Mouse (Mus musculus) c-Kit-positive CD71-negative TER-119-negative erythroid progenitor cells, embryonic 14.5 days (primary cell): ENCODE measurements around the gene Prkcz.

Experiments used
- DNase-seq: peaks from one replicate; pipeline ENCODE4 v3.0.0-alpha.2; 2013; ENCODE audit warnings: low read depth

The Prkcz gene

DNA sequence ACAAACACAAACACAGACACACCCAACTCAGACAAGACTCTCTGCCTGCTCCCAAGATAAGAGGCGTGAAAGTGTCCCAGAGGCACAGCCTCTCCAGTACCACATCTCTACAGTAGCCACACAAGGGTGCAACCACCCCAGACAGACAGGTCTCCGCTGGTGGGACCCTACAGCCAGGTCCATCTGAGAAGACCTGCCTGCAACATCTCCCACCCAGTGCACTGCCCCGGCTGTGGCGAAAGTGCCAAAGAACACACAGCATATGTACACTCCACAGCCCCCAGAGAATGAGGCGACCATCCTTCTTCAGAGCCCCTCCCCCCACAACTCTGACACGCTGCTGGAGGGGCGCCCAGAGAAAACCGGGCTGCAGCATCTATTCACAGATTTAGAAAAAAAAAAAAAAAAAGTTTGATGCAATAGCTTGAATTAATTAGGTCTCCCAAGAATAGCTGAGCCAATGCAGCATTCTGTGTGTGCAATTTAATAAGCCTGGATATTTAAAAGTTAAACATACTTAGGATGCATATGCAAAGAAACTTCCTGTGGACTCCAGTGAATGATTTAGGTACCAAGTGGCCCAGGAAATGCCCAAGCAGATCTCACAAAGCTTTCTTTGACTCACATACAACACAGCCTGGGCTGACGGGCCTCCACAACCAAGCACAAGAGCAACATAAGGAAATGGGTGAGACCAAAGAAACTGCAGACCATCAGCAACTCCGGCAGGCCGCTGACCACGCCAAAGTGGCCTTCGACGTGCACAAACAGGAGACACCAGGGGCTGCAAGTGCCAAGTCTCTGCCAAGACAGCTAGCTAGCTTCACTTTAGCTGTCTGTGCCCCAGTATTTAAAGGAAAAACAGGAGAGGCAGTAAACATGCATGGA, 140.7 kb downstream of the Prkcz start:
- DNase-seq, result no peak

GRCm38 (mm10) chr4:155219271-155220212, 141.6 kb downstream of the Prkcz start:
- DNase-seq, result no peak

DNA sequence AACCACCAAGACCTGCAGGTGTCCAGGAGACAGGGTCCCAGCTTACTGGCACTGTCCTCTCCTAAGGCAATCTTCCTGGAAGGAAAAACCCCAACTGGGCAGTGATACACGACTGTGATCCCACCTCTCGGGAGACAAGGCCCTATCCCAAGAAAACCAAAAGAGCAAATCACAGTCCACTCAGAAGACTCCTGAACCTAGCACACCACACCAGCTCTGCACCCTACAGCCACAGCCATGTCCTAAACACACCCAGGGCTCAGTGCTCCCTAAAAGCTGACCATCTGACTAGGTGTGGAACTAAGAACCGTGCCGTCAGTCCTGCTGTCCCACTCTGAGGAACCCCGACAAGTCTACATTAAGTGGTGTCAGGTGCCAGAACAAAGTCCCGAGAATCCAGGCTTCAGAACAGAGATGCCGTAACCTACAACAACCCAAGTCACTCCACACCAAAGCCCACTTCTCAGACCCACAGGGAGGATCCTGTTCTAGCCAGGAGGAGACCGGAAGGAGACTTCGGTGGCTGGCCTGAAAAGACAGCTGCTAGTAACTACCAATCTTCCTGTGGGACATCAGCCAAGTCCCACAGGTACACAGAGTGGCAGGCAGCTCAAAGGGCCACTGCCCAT, 142.9 kb downstream of the Prkcz start:
- no peak for DNase-seq

DNA sequence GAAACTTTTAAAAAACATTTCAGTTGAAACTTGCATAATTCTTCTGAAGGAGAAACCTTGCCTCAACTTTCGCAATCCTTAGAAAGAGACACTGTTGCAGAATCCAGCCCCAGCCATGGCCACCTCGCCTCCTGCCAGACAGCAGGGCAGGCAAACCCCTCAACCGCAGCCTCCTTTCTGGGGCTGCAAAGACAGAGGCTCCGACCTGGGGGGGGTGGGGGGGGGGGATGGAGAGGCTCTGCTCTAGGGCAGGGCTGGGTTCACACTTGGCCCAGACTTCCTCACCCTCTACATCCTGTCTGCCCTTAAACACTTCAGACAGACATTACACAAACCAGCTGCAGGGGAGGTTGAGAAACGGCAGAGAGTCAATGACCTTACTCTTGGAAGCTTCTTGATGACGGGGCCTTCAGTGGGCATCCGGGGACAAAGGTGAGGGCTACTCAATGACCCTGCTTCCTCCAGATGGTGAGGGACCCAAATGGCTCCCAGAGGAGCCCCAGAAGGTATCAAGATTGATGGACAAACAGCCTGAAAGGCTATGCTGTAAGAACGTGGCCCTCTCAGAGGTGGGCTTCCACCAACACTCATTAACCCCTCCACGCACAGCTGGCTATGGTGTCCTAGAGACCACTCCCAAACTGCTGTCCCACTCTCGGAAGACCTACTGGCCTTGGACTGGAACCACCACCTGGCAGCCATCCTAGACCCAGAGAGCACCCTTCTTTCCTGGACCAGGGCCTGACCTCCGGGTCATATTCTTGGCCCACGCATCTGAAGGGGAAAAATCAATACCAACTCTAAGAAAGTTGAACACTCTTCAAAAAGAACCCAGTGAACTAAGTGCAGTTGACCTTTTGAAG, 143.7 kb downstream of the Prkcz start:
- no peak for DNase-seq

DNA sequence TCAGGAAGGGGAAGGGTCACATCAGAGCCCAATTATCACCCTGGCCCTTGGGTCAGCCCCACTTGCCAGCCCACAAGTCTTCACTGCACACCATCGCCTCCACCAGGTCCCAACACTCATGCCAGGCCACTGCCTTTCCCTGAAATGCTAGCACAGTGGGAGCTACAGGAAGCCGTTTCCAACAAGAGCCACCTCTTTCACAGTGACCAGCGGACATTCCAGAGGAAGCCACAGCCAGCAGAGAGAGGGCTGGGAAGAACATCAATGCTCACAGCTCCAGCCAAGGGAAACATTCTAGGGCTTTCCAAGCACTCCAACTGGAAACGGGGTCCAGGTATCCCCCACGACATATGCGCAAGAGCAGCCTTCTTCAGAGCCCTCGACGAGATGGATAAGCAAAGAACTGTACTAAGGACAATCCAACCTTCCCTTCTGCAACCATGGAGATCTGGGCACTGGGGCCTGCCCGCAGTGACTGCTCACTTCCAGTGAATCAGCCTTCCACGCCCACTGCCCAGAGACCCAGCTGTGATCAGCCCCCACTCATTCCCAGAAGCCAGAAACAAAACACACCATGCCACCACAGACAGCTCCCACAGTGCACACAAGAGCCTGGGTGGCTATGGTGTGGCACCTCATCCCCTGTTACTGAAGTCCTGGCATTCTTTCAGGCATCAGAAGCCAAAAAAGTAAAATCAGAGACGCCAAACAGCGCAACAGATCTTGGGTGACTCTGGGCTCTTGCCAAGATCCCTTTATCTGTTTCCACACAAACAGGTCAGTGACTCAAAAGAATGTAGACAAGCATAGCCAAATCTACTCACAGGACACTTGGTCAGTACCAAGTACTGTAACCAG, 145.2 kb downstream of the Prkcz start:
- DNase-seq, result no peak

GRCm38 (mm10) chr4:155215203-155215602, 146.0 kb downstream of the Prkcz start:
- no peak for DNase-seq

DNA sequence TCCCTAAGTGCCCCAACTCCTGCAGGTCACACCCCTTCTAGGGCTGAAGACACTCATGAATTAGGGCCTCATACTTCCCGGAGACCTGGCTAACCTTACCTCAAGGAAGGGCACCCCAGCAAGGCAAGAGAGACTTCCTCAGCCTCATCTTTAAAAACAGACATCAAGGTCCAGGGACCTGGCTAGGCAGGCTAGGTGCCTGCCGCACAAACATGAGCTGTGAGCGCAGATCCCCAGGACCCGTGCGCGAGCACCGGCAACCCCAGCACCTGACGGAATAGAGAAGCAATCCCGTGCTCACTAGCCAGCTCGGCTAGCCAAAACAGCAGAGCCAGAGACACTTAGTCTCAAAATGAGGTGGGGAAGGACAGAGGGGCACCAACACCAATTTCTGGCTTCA, 146.4 kb downstream of the Prkcz start:
- no peak for DNase-seq

GRCm38 (mm10) chr4:155214188-155214587, 147.0 kb downstream of the Prkcz start:
- DNase-seq, result no peak

- DNase-seq, result no peak
Measured at GRCm38 (mm10) chr4:155213752-155214054, 147.5 kb downstream of the Prkcz start.

- DNase-seq, result no peak
Measured at GRCm38 (mm10) chr4:155213052-155213751, 148.0 kb downstream of the Prkcz start.
